Mouse (Mus musculus): ENCODE results near the gene Lgr5. TPM values are rescaled to one million over a fixed set of nuclear protein-coding genes. Genes with fewer than 3 reads are reported as not detected.

The Lgr5 gene
- polyA plus RNA-seq, 1 experiment from 2014 or later: 12.2 TPM

DNA sequence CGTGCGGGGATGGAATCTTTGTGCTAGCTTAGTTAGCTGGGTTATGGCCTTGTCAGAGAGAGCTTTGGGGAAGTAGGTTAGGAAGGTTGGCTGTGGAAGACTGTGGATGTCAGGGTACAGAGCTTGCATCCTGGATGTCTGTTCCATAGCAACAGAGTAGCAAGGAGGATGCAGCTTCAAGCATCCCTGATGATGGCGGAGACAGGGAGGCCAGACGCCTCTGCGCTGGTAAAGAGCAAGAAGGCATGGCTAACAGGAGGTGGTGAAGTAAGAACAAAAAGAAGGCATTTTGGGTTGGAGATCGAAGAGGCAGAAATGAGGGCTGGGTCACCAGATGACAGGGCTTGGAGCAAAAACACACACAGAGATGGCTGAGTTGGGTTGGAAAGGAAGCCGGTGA is 118.9 kb downstream of the Lgr5 start:
- no peaks in the 10 kb centered on the region for H3K9me3 ChIP-seq (replicated peaks)
- H3K9ac ChIP-seq: no peak overlapping the region

DNA sequence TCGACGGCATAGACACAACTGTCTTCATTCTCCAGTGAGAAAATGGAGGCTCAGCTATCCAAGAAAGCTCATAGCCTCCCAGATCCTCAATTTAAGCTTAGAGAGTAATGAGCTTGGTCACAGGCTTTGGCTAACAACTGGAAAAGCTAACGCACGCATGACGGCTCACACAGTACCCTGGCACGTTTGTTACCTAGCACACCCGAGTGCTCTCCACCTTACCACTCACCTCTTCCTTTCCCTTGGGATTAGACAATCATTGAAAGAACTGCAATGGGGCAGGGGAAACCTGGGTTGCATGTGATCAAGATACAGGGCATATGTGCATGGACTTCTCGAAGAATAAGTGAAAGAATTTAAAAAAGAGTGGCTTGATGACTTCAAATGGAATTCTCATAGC is 119.6 kb downstream of the Lgr5 start:
- Histone ChIP-seq H3K9me3 (replicated peaks) (no peaks in the 10 kb centered on the region), H3K4me2 (replicated peaks) (no peak overlapping the region), H3K9ac (no peak overlapping the region), H3K4me3 (replicated peaks) (no peak overlapping the region), H3K27me3 (no peaks in the 10 kb centered on the region; the same call in 1 of the 2 replicates), H3K27ac (replicated peaks) (no peak overlapping the region), H3K4me1 (no peaks in the 10 kb centered on the region), H3K36me3 (peaks cover 3% of the 10 kb centered on the region; the same call in 1 of the 2 replicates)
- 92% methylated on average over 8 of the region's 8 CpGs for WGBS
- ATAC-seq (ENCODE audit: insufficient number of reproducible peaks, low FRiP score, low TSS enrichment, low read depth): no peak

More for the DNA sequence above, 118.9 kb downstream of the Lgr5 start:
- H3K4me3 ChIP-seq (replicated peaks): no peak overlapping the region
- ATAC-seq (ENCODE audit: insufficient number of reproducible peaks, low FRiP score, low TSS enrichment, low read depth): no peak
- no peak overlapping the region for H3K4me2 ChIP-seq (replicated peaks)
- no peaks in the 10 kb centered on the region; the same call in 1 of the 2 replicates for H3K27me3 ChIP-seq
- peaks cover 3% of the 10 kb centered on the region; the same call in 1 of the 2 replicates for H3K36me3 ChIP-seq
- no peak overlapping the region for H3K27ac ChIP-seq (replicated peaks)
- 67% methylated on average over 7 of the region's 7 CpGs for WGBS
- no peaks in the 10 kb centered on the region for H3K4me1 ChIP-seq

DNA sequence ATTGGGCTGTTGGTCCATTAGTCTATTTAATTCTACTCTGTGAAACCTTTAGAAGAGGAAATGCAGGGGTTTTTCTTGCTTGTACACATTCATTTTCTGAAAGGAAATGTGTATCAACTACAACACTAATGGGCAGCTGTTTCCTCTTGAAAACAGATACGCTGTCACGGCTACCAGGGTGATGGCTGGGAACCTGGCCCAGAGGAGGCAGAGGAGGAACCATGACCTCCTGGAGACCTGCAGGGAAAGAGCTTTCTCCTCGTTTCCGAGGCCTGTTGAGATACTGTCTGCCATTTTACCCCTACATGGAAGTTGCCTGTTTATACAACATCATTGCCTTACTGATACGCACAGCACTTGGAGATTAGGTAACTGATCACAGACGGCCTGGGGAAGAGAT is 121.8 kb downstream of the Lgr5 start:
- H3K9ac ChIP-seq: no peak overlapping the region
- H3K36me3 ChIP-seq: peaks cover 3% of the 10 kb centered on the region; the same call in 1 of the 2 replicates
- no peaks in the 10 kb centered on the region for H3K4me1 ChIP-seq
- H3K27me3 ChIP-seq: no peaks in the 10 kb centered on the region; the same call in 1 of the 2 replicates
- 50% methylated on average over 6 of the region's 6 CpGs for WGBS
- H3K9me3 ChIP-seq (replicated peaks): no peaks in the 10 kb centered on the region
- no peak for ATAC-seq (ENCODE audit: insufficient number of reproducible peaks, low FRiP score, low TSS enrichment, low read depth)
- H3K27ac ChIP-seq (replicated peaks): no peak overlapping the region
- H3K4me2 ChIP-seq (replicated peaks): no peak overlapping the region
- H3K4me3 ChIP-seq (replicated peaks): no peak overlapping the region

DNA sequence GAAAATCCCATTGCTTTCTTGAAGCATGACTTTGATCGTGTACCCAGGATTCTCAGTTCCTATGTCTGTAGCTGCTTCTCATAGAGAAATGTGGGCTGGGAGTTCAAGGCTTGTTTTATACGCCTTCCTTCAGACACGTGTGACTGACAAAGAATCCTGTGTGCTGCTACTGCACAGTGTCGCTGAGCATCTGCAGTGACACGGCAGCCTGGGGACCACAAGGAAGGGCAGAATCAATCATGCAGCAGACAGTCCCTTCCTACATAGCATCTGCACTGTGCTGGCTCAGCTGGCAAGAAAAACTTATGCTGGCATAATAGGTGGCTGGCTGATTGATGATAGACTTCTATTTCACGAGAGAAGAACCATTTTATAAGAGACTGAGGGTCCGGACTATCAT is 122.5 kb downstream of the Lgr5 start:
- H3K9ac ChIP-seq: no peak overlapping the region
- H3K27me3 ChIP-seq: no peaks in the 10 kb centered on the region; the same call in 1 of the 2 replicates
- ATAC-seq (ENCODE audit: insufficient number of reproducible peaks, low FRiP score, low TSS enrichment, low read depth): no peak
- H3K4me3 ChIP-seq (replicated peaks): no peak overlapping the region
- 78% methylated on average over 7 of the region's 7 CpGs for WGBS
- no peaks in the 10 kb centered on the region for H3K4me1 ChIP-seq
- peaks cover 3% of the 10 kb centered on the region; the same call in 1 of the 2 replicates for H3K36me3 ChIP-seq
- H3K9me3 ChIP-seq (replicated peaks): no peaks in the 10 kb centered on the region
- no peak overlapping the region for H3K27ac ChIP-seq (replicated peaks)
- no peak overlapping the region for H3K4me2 ChIP-seq (replicated peaks)

DNA sequence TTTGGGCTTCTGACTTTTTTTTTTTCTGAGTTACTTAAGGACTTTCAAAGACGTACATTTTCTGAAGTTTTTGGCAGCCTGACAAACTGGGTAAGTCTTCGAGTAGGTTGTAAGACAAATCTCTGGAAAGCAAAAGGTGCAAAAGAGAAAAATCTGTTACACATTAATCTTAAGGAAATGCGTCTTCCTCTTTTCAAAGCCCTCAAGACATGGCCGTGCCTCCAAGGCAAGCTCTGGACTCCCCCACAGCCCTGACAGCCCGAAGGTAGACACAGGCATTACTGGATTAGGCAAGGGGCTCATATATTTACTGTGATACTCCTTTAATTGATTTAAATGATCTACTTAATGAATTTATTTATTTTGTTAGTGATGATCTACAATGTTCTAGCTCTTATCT is 124.9 kb downstream of the Lgr5 start:
- ATAC-seq (ENCODE audit: insufficient number of reproducible peaks, low FRiP score, low TSS enrichment, low read depth): no peak
- Histone ChIP-seq H3K4me2 (replicated peaks) (no peak overlapping the region), H3K4me1 (no peaks in the 10 kb centered on the region), H3K9me3 (replicated peaks) (no peaks in the 10 kb centered on the region), H3K36me3 (peaks cover 3% of the 10 kb centered on the region; the same call in 1 of the 2 replicates), H3K27me3 (no peaks in the 10 kb centered on the region), H3K4me3 (replicated peaks) (no peak overlapping the region), H3K27ac (replicated peaks) (no peak overlapping the region), H3K9ac (no peak overlapping the region)
- WGBS: 25% methylated on average over 5 of the region's 5 CpGs

DNA sequence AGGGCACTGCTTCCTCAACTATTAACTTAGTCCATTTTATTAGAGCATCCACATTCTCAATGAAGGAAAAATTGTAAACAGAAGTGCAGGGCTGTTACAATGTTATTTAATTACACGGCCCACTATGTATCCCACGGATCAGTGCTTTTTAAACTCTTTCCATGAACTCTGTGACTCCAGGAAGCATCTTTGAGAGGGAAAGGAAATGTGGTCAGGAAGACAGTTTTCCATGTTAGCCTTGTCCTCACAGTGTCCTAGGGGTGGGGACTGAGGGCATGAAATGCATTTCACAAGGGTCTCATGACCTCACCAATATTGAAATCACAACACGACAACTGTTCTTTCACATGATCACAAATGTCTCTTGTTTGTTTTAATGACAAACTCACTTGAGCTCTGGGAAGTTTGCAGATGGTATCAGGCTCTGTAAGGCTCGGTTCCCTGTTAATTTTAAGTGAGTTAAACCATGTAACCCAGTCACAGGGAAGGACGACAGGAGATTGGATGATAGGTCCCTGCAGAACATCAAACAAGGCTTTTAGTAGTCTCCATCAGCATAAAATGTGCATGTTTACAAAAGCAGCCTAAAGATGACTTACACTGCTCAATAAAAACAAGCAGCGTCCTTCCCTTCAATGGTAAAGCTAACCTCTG is 130.1 kb downstream of the Lgr5 start:
- Histone ChIP-seq H3K4me3 (replicated peaks) (no peak overlapping the region), H3K36me3 (no peaks in the 10 kb centered on the region), H3K27me3 (no peaks in the 10 kb centered on the region), H3K9ac (no peak overlapping the region), H3K9me3 (replicated peaks) (no peaks in the 10 kb centered on the region), H3K4me2 (replicated peaks) (no peak overlapping the region), H3K4me1 (no peaks in the 10 kb centered on the region), H3K27ac (replicated peaks) (no peak overlapping the region)
- ATAC-seq (ENCODE audit: insufficient number of reproducible peaks, low FRiP score, low TSS enrichment, low read depth): no peak
- WGBS: 41% methylated on average over 6 of the region's 6 CpGs

DNA sequence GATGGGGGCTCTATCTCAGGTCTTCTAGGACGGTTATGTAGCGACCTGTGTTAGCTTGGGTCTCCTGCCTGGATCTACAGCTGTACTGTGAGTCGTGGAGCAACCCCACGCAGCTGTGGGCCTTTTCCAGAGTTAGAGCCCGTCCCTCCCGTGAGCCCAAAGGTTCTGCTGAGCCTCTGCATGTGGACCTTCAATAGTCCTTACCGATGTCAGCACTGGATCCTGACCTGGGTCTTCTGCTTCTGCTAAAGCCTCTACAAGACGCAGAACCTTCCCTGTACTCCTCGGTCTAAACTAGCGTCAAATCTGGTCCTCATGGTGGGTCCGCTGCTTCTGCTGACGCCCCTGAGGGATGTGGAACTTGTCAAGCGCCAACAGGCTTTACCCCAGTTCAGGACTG is 139.0 kb downstream of the Lgr5 start:
- ATAC-seq (ENCODE audit: insufficient number of reproducible peaks, low FRiP score, low TSS enrichment, low read depth): no peak
- Histone ChIP-seq H3K9me3 (replicated peaks) (no peaks in the 10 kb centered on the region), H3K27me3 (no peaks in the 10 kb centered on the region), H3K36me3 (no peaks in the 10 kb centered on the region), H3K27ac (replicated peaks) (no peak overlapping the region), H3K9ac (no peak overlapping the region), H3K4me3 (replicated peaks) (no peak overlapping the region), H3K4me1 (no peaks in the 10 kb centered on the region), H3K4me2 (replicated peaks) (no peak overlapping the region)
- WGBS: 88% methylated on average over 13 of the region's 13 CpGs

DNA sequence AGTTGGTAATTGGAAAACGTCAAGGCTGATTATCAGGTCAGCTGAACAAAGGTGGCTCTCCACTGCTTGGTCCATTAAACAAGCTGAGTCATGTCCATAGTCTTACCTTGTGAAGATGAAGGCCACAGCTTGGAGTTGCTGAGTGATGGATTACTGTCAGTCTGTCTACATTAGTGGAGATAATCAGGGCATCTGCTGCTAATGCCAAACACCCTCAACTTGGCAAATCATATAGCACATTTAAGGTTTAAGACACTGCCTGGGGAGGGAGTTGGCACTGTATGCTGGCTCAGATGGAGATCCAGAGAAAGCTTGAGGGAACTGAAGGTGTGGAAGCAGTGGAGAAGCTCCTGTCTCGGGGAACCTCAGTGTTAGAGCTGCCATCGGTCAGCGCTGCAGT is 150.3 kb downstream of the Lgr5 start:
- no peak overlapping the region for H3K4me2 ChIP-seq (replicated peaks)
- no peaks in the 10 kb centered on the region for H3K9me3 ChIP-seq (replicated peaks)
- no peaks in the 10 kb centered on the region for H3K4me1 ChIP-seq
- H3K36me3 ChIP-seq: peaks cover 14% of the 10 kb centered on the region
- no peak overlapping the region for H3K4me3 ChIP-seq (replicated peaks)
- ATAC-seq (ENCODE audit: insufficient number of reproducible peaks, low FRiP score, low TSS enrichment, low read depth): no peak
- 81% methylated on average over 4 of the region's 4 CpGs for WGBS
- H3K27ac ChIP-seq (replicated peaks): no peak overlapping the region
- no peak overlapping the region for H3K9ac ChIP-seq
- H3K27me3 ChIP-seq: no peaks in the 10 kb centered on the region

DNA sequence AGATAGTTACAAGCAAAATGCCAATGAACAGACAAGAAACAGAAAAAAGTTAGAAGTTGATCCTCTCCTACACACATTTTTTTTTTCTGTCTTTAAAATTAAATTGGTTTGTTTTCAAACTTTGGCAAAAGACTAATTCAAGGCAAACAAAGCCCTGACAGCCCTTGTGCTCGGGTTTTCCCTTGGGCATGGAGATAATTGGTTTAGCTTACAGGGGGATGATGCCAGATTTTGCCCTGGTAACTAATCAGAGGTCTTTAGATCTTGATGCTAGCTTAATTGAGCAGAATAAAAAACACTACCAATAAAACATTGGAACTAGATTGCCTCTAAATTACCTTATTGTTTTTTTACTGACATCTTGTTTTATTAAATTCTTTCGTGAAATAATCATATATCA is 162.2 kb downstream of the Lgr5 start:
- WGBS: 44% methylated on average over 2 of the region's 2 CpGs
- no peak for ATAC-seq (ENCODE audit: insufficient number of reproducible peaks, low FRiP score, low TSS enrichment, low read depth)
- no peak overlapping the region for H3K9ac ChIP-seq
- no peak overlapping the region for H3K4me3 ChIP-seq (replicated peaks)
- no peak overlapping the region for H3K4me2 ChIP-seq (replicated peaks)
- no peaks in the 10 kb centered on the region for H3K4me1 ChIP-seq
- no peak overlapping the region for H3K27ac ChIP-seq (replicated peaks)
- no peaks in the 10 kb centered on the region for H3K27me3 ChIP-seq
- H3K9me3 ChIP-seq (replicated peaks): no peaks in the 10 kb centered on the region
- H3K36me3 ChIP-seq: peaks cover 57% of the 10 kb centered on the region

DNA sequence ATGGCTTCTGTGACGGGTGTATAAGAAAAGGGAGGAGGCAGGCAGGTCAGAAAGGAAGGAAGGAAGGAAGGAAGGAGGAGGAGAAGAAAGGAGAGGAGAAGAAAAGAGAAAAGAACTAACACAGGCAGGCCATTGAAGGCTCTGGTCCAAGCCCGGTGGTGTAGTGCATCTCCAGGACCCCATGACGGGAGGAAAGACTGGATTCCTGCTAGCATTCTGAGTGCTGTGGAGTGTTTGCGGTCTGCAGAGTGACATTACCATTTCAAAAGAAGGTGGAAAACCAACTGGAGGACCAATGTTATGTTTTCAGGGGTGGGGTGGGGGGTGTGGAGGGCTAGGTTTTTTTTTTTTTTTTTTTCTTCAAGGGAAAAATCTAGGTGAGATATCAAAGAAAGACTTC is 165.6 kb downstream of the Lgr5 start:
- H3K27me3 ChIP-seq: no peaks in the 10 kb centered on the region
- ATAC-seq (ENCODE audit: insufficient number of reproducible peaks, low FRiP score, low TSS enrichment, low read depth): no peak
- WGBS: 92% methylated on average over 4 of the region's 4 CpGs
- no peak overlapping the region for H3K27ac ChIP-seq (replicated peaks)
- H3K4me3 ChIP-seq (replicated peaks): no peak overlapping the region
- H3K4me1 ChIP-seq: no peaks in the 10 kb centered on the region
- no peak overlapping the region for H3K9ac ChIP-seq
- H3K4me2 ChIP-seq (replicated peaks): no peak overlapping the region
- H3K9me3 ChIP-seq (replicated peaks): no peaks in the 10 kb centered on the region
- peaks cover 50% of the 10 kb centered on the region for H3K36me3 ChIP-seq

DNA sequence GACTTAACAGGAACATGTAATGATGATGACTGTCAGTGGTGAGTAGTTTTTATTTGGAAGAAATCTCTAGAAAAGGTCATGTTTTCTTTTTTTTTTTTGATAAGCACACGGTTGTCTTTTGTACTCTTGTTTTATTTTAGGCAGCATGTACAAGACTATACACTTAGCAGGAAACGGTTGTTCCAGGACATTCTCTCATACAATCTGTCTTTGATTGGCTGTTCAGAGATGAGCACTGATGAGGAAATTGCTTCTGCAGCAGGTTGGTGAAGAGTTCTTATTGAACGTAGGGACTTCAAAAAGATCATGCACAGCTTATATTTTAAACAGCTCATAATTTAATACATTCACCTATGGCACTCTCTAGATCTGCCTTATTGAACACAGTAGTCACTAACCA is 173.5 kb downstream of the Lgr5 start:
- Histone ChIP-seq H3K9me3 (replicated peaks) (no peaks in the 10 kb centered on the region), H3K27ac (replicated peaks) (no peak overlapping the region), H3K4me3 (replicated peaks) (no peak overlapping the region), H3K27me3 (no peaks in the 10 kb centered on the region), H3K9ac (no peak overlapping the region), H3K4me2 (replicated peaks) (no peak overlapping the region), H3K4me1 (no peaks in the 10 kb centered on the region), H3K36me3 (peaks cover 71% of the 10 kb centered on the region)
- 75% methylated on average over 3 of the region's 3 CpGs for WGBS
- ATAC-seq (ENCODE audit: insufficient number of reproducible peaks, low FRiP score, low TSS enrichment, low read depth): no peak

DNA sequence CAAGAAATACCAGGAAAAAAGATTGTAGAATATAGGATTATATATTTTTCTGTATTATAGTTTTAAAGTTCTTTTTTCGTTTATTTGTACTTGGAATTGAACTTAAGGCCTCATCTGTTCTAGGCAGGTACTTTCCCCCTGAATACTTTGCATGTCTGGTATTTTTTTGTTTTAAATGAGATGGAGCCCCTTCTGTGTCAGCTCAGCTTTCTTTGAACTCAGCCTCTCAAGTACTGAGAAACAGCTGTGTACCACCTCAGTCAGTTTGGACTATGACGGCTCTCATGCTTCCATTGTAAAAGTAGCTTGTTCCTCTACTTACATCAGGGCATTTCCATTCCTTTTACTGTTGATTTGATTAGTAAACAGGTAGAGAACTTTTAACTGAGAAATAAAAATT is 174.1 kb downstream of the Lgr5 start:
- Histone ChIP-seq H3K4me3 (replicated peaks) (no peak overlapping the region), H3K27ac (replicated peaks) (no peak overlapping the region), H3K9me3 (replicated peaks) (no peaks in the 10 kb centered on the region), H3K4me2 (replicated peaks) (no peak overlapping the region), H3K36me3 (peaks cover 71% of the 10 kb centered on the region), H3K4me1 (no peaks in the 10 kb centered on the region), H3K27me3 (no peaks in the 10 kb centered on the region), H3K9ac (no peak overlapping the region)
- 74% methylated on average over 2 of the region's 2 CpGs for WGBS
- ATAC-seq (ENCODE audit: insufficient number of reproducible peaks, low FRiP score, low TSS enrichment, low read depth): no peak
